Mouse (Mus musculus) CH12.LX (cell line): ENCODE measurements around the gene Smyd3.

Experiments
- BHLHE40 ChIP-seq: IDR thresholded peaks from 2 replicates; pipeline ENCODE4 v1.6.1; 2011; ENCODE audit warnings: mild to moderate bottlenecking, low read depth, low read length, improper control_type of control experiment
- CTCF ChIP-seq, 2 experiments: IDR thresholded peaks in 1 of 2; conservative IDR thresholded peaks in 1 of 2; 2 replicates each; pipeline ENCODE4 v1.5.1; 2011 to 2012; ENCODE audit warnings: low read depth in 2 of 2, low read length in 2 of 2, improper control_type of control experiment in 1 of 2, inconsistent platforms in 1 of 2, mild to moderate bottlenecking in 1 of 2, moderate library complexity in 1 of 2
- ELF1 ChIP-seq: IDR thresholded peaks from 2 replicates; pipeline ENCODE4 v1.6.1; 2014; ENCODE audit warnings: low read depth, mild to moderate bottlenecking, inconsistent platforms, low read length, improper control_type of control experiment
- EP300 ChIP-seq: IDR thresholded peaks from 2 replicates; pipeline ENCODE4 v1.6.1; 2011; ENCODE audit warnings: low read length, improper control_type of control experiment
- MXI1 ChIP-seq: IDR thresholded peaks from 2 replicates; pipeline ENCODE4 v1.6.1; 2011; ENCODE audit warnings: mild to moderate bottlenecking, low read depth, low read length, improper control_type of control experiment
- POLR2AphosphoS2 ChIP-seq: IDR thresholded peaks from 2 replicates; pipeline ENCODE4 v1.6.1; 2011; ENCODE audit warnings: low read depth, low read length, improper control_type of control experiment
- ZNF384 ChIP-seq: IDR thresholded peaks from 2 replicates; pipeline ENCODE4 v1.6.1; 2012; ENCODE audit warnings: low read depth, low read length, improper control_type of control experiment, inconsistent platforms

GRCm38 (mm10) chr1:179424879-179425472 lies 92.9 kb downstream of the Smyd3 start:
- TF ChIP-seq CTCF (conservative IDR thresholded peaks at IDR 0.05 in 1 of 2, IDR thresholded peaks at IDR 0.05 in 1 of 2; ENCODE audit: low read depth in 2 of 2, low read length in 2 of 2), result no peak
- TF ChIP-seq EP300, result no peak
- no peak for TF ChIP-seq POLR2AphosphoS2
- TF ChIP-seq MXI1, result no peak
- TF ChIP-seq ELF1, result no peak
- no peak for TF ChIP-seq ZNF384
- no peak for TF ChIP-seq BHLHE40
